Mouse (Mus musculus) C2C12 (cell line): Measurements from ENCODE around the gene Sf3a3. TPM values are rescaled to one million over a fixed set of nuclear protein-coding genes. Genes with fewer than 3 reads are reported as not detected.

ENCODE experiments used
- H3K27me3 ChIP-seq: one replicate; pipeline ENCODE4 v1.6.1; 2011; ENCODE audit not compliant: control insufficient read depth, insufficient read depth, insufficient read length
- H3K36me3 ChIP-seq: one replicate; pipeline ENCODE4 v1.6.1; 2011; ENCODE audit not compliant: control insufficient read depth, insufficient read depth
- H3K4me3 ChIP-seq: one replicate; pipeline ENCODE4 v1.5.1; 2011; ENCODE audit warnings: mild to moderate bottlenecking, control low read depth; ENCODE audit not compliant: poor library complexity, insufficient read depth, severe bottlenecking
- H3K79me2 ChIP-seq: one replicate; pipeline ENCODE4 v1.6.1; 2011; ENCODE audit not compliant: control insufficient read depth, insufficient read depth
- H3K79me3 ChIP-seq: one replicate; pipeline ENCODE4 v1.6.1; 2011; ENCODE audit warnings: low read depth, control low read depth
- H3ac ChIP-seq: one replicate; pipeline ENCODE3; 2011; ENCODE audit warnings: low read depth; ENCODE audit not compliant: control insufficient read depth, insufficient read length
- CEBPB ChIP-seq: IDR thresholded peaks from one replicate; pipeline ENCODE4 v1.6.1; 2011; ENCODE audit warnings: low read depth, mild to moderate bottlenecking, control low read depth, moderate library complexity
- CTCF ChIP-seq: IDR thresholded peaks from one replicate; pipeline ENCODE4 v1.5.1; 2011; ENCODE audit not compliant: control insufficient read depth, insufficient read depth, insufficient read length
- FOSL1 ChIP-seq: IDR thresholded peaks from one replicate; pipeline ENCODE4 v1.8.0; 2011; ENCODE audit warnings: mild to moderate bottlenecking, low read length; ENCODE audit not compliant: poor library complexity, insufficient read depth, severe bottlenecking
- MAX ChIP-seq: IDR thresholded peaks from one replicate; pipeline ENCODE4 v1.6.1; 2011; ENCODE audit warnings: mild to moderate bottlenecking, control low read depth
- MYOD1 ChIP-seq: IDR thresholded peaks from one replicate; pipeline ENCODE4 v1.6.1; 2011; ENCODE audit warnings: low read depth; ENCODE audit not compliant: control insufficient read depth, insufficient read length
- MYOG ChIP-seq: IDR thresholded peaks from one replicate; pipeline ENCODE4 v1.6.1; 2011; ENCODE audit not compliant: control insufficient read depth, insufficient read length; ENCODE audit errors: extremely low read depth
- USF1 ChIP-seq: IDR thresholded peaks from one replicate; pipeline ENCODE4 v1.6.1; 2011; ENCODE audit warnings: low read depth, mild to moderate bottlenecking, control low read depth, moderate library complexity
- long read RNA-seq, 2 experiments: library from polyadenylated mRNA; unstranded; transcript quantifications; one replicate each; pipeline ENCODE4 v2.0.0; 2019 to 2020
- polyA plus RNA-seq: library from polyadenylated mRNA; unstranded; fragments of >200 nt; fragmentation: generic; extraction: Trizol; gene quantifications from one replicate; pipeline ENCODE4 v1.2.1, GENCODE M21; 2012; ENCODE audit warnings: missing spikeins

Sf3a3 gene
- 71.6 TPM for polyA plus RNA-seq
- long read RNA-seq, experiment 1, transcript Sf3a3-201 (17 exons, 1,820 nt), result major isoform, 76 of 102 reads
- long read RNA-seq, experiment 1, partial matches to known transcripts, result 17 of 102 reads
- long read RNA-seq, experiment 1, other reads (novel, unspliced or antisense), result 9 of 102 reads
- long read RNA-seq, experiment 2, transcript Sf3a3-201 (17 exons, 1,820 nt), result major isoform, 477 of 517 reads
- long read RNA-seq, experiment 2, partial matches to known transcripts, result 9 of 517 reads
- long read RNA-seq, experiment 2, other reads (novel, unspliced or antisense), result 31 of 517 reads

DNA sequence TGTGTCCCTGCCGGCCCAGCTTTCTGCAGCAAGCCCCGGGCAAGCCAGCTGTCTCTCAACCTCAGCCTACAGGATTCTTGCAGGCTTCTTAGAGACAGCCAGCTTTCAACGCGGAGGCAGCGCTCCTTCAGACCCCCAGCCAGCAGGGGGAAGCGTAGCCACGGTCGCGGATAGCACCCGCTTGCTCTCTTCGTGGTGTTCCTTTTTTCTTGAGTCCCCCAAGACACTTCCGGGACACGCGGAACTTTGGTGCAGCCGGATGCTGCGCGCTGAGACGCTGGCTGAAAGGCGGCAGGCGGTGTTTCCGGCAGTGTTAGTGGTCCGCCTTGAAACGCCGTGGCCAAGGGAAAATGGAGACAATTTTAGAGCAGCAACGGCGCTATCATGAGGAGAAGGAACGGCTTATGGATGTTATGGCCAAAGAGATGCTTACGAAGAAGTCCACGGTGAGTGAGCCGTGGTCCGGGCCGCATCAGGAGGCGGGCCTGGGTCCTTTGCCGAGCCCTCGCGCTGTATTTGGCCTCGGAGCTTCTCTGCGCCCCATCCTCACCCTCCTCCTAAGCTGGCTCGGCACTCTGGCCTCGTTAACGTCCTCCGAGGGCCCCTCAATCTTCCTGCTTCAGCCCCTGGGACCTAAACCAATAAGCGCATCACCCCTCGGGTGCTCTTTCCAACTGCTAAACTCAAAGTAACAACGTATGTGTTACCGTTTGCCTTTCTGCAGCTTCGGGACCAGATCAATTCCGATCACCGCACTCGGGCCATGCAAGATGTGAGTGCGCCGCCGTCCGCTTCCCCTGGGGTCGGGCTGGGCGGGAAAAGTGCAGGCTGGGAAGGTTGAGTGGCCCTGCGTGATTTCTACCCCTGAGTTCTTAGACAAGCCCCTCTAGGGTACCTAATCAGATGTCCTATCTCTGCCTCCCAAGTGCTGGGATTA, at the start of gene Sf3a3:
Gene Sf3a3 (plus strand): TSS at position 232 of the 937 bp plus-strand sequence.
- peaks cover 36% of the 10 kb centered on the region for H3K79me2 ChIP-seq

DNA sequence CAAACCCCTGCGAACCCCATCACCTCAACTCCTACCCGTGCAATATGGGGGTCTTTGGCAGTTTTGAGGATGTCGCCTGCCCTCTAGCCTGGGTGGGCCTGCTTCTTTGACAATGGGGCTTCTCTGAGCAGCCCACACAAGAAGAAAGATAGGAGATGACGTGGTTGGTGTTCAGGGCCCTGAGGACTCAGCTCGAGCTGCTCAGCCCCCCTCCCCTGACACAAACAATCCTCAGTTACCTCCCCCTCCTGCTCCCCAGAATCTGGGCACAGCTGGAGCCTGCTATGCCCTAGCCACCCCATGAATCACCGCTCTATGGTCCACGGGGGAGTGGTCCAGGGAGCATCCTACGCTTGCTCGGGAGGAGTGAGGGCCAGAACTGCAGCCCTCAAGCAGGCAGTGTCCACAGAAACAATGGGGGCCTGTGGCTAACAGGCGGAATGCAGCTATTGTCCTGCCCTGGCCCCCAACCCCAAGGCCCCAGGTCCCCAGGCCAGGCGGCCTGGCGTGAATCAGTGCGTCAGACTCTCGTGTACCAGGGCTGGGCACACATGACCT, 47.0 kb upstream of the Sf3a3 start:
- Histone ChIP-seq H3ac (no peak overlapping the region), H3K36me3 (no peaks in the 10 kb centered on the region), H3K27me3 (peaks cover 45% of the 10 kb centered on the region), H3K79me2 (no peaks in the 10 kb centered on the region), H3K4me3 (no peak overlapping the region), H3K79me3 (no peaks in the 10 kb centered on the region)
- TF ChIP-seq CTCF (no peak), FOSL1 (no peak), CEBPB (no peak), USF1 (no peak), MAX (no peak), MYOD1 (no peak), MYOG (no peak)

More for the DNA sequence above, at the start of gene Sf3a3:
- Histone ChIP-seq H3K36me3 (peaks cover 38% of the 10 kb centered on the region), H3K79me3 (peaks cover 22% of the 10 kb centered on the region), H3ac (peak within 1 kb of the TSS; percentile 75), H3K4me3 (peak within 1 kb of the TSS; percentile 87), H3K27me3 (no peaks in the 10 kb centered on the region)
- no peak for TF ChIP-seq MYOD1
- TF ChIP-seq CEBPB, result no peak
- no peak for TF ChIP-seq USF1
- TF ChIP-seq MAX, result peak; percentile 65
- TF ChIP-seq MYOG, result no peak
- peak; percentile 84 for TF ChIP-seq CTCF
- TF ChIP-seq FOSL1, result no peak

DNA sequence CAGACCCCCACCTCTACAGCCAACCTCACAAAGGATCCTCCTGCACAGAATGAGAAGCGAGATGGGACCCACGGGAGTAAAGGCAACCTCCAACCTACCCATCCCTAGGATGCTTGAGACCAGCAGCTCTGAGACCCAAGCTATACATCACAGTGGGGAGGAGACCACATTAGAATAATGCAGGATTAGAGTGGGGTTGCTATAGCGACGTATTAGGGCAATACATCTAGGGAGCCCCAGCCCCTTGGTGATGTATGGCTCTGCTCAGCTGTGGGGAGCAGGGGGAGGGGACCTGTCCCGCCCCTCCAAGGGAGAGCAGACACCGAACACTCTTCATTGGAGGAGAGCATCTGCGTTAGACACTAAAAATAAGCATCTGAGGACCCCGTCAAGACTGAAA, 46.5 kb upstream of the Sf3a3 start:
- Histone ChIP-seq H3K36me3 (no peaks in the 10 kb centered on the region), H3K79me2 (no peaks in the 10 kb centered on the region), H3K27me3 (peaks cover 40% of the 10 kb centered on the region), H3ac (no peak overlapping the region), H3K4me3 (no peak overlapping the region), H3K79me3 (no peaks in the 10 kb centered on the region)
- no peak for TF ChIP-seq MYOD1
- TF ChIP-seq MAX, result no peak
- no peak for TF ChIP-seq USF1
- TF ChIP-seq MYOG, result no peak
- no peak for TF ChIP-seq CEBPB
- TF ChIP-seq CTCF, result no peak
- no peak for TF ChIP-seq FOSL1

DNA sequence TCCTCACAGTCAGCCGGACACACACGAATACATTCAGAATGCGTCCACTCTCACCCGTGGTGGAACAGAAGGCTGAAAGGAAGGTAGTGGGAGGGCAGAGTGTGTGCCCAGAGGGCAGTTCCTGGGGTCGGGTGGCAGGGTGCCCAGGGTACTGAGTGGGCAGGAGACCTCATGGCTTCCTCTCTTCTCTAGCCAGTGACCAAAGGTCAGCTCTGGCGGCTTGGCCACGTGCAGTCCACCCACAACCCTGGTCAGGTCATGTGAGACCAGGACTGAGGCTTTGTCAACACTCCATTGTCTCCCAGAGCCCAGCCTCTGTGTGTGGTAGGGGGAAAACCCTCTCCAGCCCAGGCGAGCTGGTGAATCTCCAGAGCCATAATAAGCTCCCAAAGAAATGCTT, 44.3 kb upstream of the Sf3a3 start:
- no peaks in the 10 kb centered on the region for H3K79me3 ChIP-seq
- H3K79me2 ChIP-seq, result no peaks in the 10 kb centered on the region
- peaks cover 22% of the 10 kb centered on the region for H3K27me3 ChIP-seq
- TF ChIP-seq CTCF (no peak), MYOD1 (no peak), CEBPB (no peak), FOSL1 (no peak), USF1 (no peak), MYOG (no peak), MAX (no peak)
- no peak overlapping the region for H3K4me3 ChIP-seq
- H3K36me3 ChIP-seq, result no peaks in the 10 kb centered on the region
- H3ac ChIP-seq, result no peak overlapping the region

DNA sequence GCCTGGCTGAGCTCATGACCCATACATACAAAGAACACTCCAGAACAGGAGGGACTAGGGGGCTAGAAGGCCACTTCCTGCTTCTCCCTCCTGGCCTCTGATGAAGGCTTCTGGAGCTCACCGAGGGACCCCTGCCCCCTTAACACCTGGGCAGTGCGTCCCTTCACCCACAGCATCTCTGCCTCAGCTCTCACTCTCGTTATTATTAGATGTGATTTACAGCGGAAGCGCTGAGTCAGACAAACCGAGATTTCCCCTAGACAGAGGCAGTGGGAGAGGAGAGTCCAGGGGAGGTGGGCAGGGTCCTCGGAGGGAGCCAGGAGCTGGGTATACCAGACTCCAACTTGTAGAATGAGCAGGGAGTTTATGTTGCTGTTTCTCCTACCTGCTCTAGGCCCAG, 43.0 kb upstream of the Sf3a3 start:
- H3K4me3 ChIP-seq, result no peak overlapping the region
- no peaks in the 10 kb centered on the region for H3K36me3 ChIP-seq
- TF ChIP-seq FOSL1 (no peak), MYOG (no peak), USF1 (no peak), CTCF (no peak), MAX (no peak), MYOD1 (no peak), CEBPB (no peak)
- H3K79me2 ChIP-seq, result no peaks in the 10 kb centered on the region
- peaks cover 13% of the 10 kb centered on the region for H3K27me3 ChIP-seq
- no peaks in the 10 kb centered on the region for H3K79me3 ChIP-seq
- no peak overlapping the region for H3ac ChIP-seq
